Comparison of ENCODE assay signal across 1 mouse cellular context in genomic region chr16:96120022-96120623, GRCm38 (mm10).
A peak's percentile ranks its signal among the peaks of the same experiment; 100 is the strongest.
TF ChIP-seq lines count a peak whose summit lies in the region.

No protein-coding gene starts in this region.

TF ChIP-seq in MEL, 35 proteins besides CTCF, POLR2A, EP300 and RAD21:
- TF ChIP-seq SIN3A (IDR thresholded peaks at IDR 0.05; ENCODE audit: low read length) (no peak), TAL1 (IDR thresholded peaks at IDR 0.05; ENCODE audit: low read length) (peak; percentile 34; the same call in 1 of the 2 replicates), MYC (IDR thresholded peaks at IDR 0.05; ENCODE audit: low read depth, low read length) (no peak), BHLHE40 (IDR thresholded peaks at IDR 0.05; ENCODE audit: borderline replicate concordance, low read depth, low read length) (no peak), CHD2 (IDR thresholded peaks at IDR 0.05; ENCODE audit: low read length) (no peak)
